Mouse (Mus musculus): ENCODE data around the gene Gstm3. TPM values are rescaled to one million over a fixed set of nuclear protein-coding genes. Genes with fewer than 3 reads are reported as not detected.

Gene Gstm3
- polyA plus RNA-seq (2017; shearing (Covaris generic)): not detected

GRCm38 (mm10) chr3:107968724-107969395, at the start of gene Gstm3:
Gstm3 (minus strand) TSS chr3:107969283.

GRCm38 (mm10) chr3:108017473-108018189, 48.5 kb upstream of the Gstm3 start, which contains the start of gene Gstm1:
Gstm1 (minus strand) TSS chr3:108017973.

GRCm38 (mm10) chr3:107986041-107986562, 17.0 kb upstream of the Gstm3 start, which contains the start of gene Gstm2:
Gstm2 (minus strand) TSS chr3:107986453.

GRCm38 (mm10) chr3:107943239-107943990, 25.7 kb downstream of the Gstm3 start, which contains the start of gene Gstm6:
Gstm6 (minus strand) TSS chr3:107943749.

GRCm38 (mm10) chr3:107931670-107932069, 37.4 kb downstream of the Gstm3 start, which contains the start of gene Gstm7:
Gstm7 (minus strand) TSS chr3:107931817.

Other genes starting within 250 kb of the Gstm3 start
- 0.70 TPM for gene Csf1, start 208.8 kb downstream of the Gstm3 start, polyA plus RNA-seq (2017; shearing (Covaris generic))
- gene Eps8l3, start 92.1 kb downstream of the Gstm3 start, polyA plus RNA-seq (2017; shearing (Covaris generic)): not detected
- gene Gstm5, start 73.5 kb downstream of the Gstm3 start, polyA plus RNA-seq (2017; shearing (Covaris generic)): not detected
- gene Gstm7, start 37.5 kb downstream of the Gstm3 start, polyA plus RNA-seq (2017; shearing (Covaris generic)): 0.67 TPM
- not detected for gene Gstm6, start 25.5 kb downstream of the Gstm3 start, polyA plus RNA-seq (2017; shearing (Covaris generic))
- not detected for gene Gstm2, start 17.2 kb upstream of the Gstm3 start, polyA plus RNA-seq (2017; shearing (Covaris generic))
- 3.6 TPM for gene Gstm1, start 48.7 kb upstream of the Gstm3 start, polyA plus RNA-seq (2017; shearing (Covaris generic))
- gene Gstm4, start 75.6 kb upstream of the Gstm3 start, polyA plus RNA-seq (2017; shearing (Covaris generic)): 4.5 TPM
- gene Ampd2, start 117.4 kb upstream of the Gstm3 start, polyA plus RNA-seq (2017; shearing (Covaris generic)): 30.4 TPM
- gene Gnat2, start 123.5 kb upstream of the Gstm3 start, polyA plus RNA-seq (2017; shearing (Covaris generic)): not detected
- gene Gnai3, start 176.9 kb upstream of the Gstm3 start, polyA plus RNA-seq (2017; shearing (Covaris generic)): 201 TPM
- gene Gpr61, start 185.6 kb upstream of the Gstm3 start, polyA plus RNA-seq (2017; shearing (Covaris generic)): not detected
- 1.6 TPM for gene Amigo1, start 217.1 kb upstream of the Gstm3 start, polyA plus RNA-seq (2017; shearing (Covaris generic))
- 19.6 TPM for gene Cyb561d1, start 231.9 kb upstream of the Gstm3 start, polyA plus RNA-seq (2017; shearing (Covaris generic))
- gene Atxn7l2, start 241.7 kb upstream of the Gstm3 start, polyA plus RNA-seq (2017; shearing (Covaris generic)): 24.0 TPM